Mouse (Mus musculus): Measurements from ENCODE around the gene Keap1. TPM values are rescaled to one million over a fixed set of nuclear protein-coding genes. Genes with fewer than 3 reads are reported as not detected.
"Not testable (repeated sequence)": the region's sequence is repeated elsewhere in the genome, so short reads cannot be mapped to it uniquely, and the experiment has no call there.

Gene Keap1
- polyA plus RNA-seq (2012; rRNA removed) = 36.8 and 38.7 TPM in 2 replicates

DNA sequence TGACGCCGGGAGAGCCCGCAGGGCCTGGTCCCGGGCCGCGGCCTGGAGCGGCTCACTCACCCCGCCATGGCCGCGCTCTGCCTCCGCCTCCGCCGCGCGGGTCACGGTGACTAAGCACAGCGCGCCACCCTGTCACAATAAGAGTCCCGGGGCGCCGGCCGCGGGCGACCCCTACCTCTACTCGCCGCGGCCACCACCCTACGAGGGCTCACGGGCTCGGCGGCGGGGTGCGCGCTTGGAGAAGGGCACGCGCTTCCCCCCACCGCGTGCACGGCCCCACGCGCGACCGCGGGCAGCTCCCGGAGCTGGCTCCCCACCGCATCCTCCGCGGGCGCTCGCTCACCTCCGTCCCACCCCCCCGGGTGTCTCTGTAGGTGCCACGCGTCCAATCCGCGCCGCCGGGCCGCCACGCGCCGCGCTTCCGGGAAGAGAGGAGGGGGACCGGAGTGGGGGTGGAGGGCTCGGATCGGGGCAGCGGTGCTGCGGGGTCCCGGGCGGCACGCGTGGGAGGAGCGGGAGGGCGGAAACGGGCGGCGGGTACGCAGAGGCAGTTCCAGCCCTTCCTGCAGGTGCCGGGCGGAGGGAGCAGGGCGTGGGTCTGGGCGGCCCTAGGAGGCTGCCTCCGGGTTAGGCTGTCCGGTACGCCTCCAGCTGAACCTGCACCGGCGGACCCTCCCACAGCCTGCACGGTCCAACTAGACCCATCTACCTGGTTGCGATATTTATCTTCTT, at the start of gene Keap1:
Gene Keap1, minus strand, starts transcription at position 629 of the 732 bp plus-strand sequence.
- DNase-seq (ENCODE audit: low spot score) = peak; percentile 88

DNA sequence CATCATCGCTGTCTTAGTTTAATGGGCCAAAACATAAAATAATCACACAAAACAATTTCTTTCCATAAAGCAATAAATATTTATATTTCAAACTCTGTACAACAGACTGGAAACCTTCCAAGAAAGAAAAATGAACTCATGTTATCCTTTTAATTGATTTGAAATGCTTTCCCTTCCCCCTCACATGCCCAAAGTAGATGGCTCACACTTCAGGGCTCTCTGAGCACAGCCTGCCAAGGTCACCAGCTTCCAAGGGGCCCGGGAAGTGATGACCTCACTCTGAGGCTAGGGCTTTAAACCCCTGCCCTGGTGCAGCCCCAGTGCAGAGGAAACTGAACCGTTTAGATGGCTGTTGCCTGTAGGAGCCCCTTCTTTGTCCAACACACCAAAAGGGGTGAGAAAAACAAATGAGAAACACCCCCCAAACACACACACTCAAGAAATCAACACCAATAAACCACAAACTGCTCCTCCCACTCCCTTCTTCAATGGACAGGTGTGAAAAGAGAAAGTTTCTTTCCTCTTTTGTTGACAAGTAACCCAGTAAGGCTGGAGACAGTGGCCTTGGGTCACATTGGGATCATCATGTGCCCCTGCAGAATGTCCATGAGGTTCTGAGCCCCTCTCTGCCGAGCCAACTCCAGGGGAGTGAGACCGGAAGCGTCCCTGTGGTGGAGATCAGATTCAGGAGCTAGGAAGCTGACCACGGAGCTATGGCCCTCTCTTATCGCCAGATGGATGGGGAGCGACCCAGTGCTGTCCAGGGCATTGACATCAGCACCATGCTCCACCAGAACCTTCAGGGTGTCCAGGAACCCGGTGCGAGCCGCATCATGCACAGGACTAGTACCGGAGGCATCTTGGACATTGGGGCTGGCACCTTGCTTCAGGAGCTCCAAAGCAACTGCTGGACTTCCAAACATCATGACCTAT, 49.5 kb upstream of the Keap1 start:
- no peak for DNase-seq (ENCODE audit: low spot score)

DNA sequence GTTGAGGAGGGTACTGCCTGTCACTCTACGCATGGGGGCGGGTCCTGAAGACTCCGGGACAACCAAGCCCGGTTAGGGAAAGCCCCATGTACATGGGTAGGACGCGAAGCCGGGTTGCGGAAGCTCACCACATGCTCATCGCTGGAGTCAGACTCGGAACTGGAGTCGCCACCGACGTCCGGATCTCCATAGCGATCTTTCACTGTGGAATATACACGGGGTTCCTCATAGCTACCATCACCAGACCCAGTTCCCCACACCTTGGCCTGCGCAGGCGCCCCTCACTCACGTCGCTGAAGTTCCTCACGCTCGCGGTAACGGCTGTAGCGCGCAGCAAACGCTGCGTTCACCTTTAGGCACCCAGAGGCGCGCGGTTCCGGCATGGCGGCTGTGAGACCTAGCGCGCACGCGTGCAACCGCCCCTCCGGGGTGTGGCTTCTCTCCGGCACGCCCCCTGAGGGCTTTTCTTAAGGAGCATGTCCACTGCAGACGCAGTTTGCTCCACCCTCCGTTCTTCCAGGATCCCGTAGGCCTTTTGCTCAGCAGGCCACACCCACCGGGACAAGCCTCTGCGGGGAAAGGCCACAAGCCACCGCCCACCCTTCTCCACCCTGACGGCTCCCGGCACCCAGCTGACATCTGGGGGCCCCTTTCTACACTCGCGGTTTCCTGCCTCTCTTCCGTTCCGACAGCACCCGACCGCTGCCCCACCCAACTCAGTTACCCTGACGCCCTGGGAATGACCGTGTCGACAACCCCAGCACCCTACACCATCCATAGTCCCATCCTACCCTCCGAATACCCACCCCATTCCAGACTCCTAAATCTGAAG, 48.6 kb upstream of the Keap1 start, which contains the start of gene Kri1:
Gene Kri1, minus strand, starts transcription at position 399 of the 832 bp plus-strand sequence.
- DNase-seq (ENCODE audit: low spot score) = peak; percentile 96

DNA sequence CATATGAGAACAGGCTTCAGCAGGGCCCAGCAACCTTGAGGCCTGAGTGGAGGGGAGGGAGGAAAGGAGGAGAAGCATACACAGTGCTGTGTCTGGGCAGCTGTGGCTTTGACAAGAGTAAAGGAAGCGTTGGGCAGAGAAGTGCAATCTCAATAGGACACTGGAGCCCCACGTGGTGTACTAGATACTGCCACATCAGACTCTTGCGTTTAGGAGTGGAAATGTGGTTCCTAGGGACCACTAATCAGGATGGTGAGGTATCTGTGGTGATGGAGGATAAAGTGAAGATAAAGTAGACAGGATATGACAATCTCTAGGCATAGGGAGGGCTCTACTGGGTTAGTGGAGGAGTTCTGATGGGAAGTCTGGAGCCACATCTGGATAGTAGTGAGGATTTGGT, 47.6 kb upstream of the Keap1 start:
- DNase-seq (ENCODE audit: low spot score) = no peak

DNA sequence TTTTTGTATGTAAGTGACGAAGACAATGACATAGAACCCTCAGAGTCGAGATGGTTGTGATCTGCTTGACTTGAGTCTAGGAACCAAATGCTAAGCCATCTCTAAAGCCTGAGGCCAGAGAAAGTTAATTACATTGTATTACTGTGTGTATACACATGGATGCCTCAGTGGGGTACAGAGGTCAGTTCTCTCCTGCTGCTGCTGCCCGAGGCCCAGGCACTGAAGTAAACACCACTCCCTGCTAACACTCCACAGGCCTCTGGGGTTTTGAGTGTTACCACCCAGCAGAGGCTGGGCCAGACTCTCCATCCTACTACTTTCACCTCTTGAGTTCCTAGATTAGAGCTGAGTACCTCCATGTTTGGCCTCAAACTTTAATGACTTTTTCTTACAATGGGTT, 44.8 kb upstream of the Keap1 start:
- no peak for DNase-seq (ENCODE audit: low spot score)

DNA sequence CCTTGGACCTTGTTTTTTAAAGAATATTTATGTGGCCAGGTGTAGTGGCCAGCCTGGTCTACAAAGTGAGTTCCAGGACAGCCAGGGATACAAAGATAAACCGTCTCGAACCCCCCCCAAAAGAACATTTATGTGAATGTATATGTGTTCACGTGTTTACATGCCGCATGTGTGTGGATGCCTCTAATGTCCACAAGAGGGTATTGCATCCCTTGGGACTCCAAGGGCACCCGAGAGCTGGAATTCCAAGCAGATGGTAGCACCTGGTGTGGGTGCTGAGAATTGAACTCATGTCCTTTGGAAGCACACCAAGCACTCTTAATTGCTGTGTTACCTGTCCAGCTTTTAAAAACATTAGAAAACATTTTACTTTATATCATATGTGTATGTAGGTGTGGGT, 44.4 kb upstream of the Keap1 start:
- DNase-seq (ENCODE audit: low spot score) = no peak

DNA sequence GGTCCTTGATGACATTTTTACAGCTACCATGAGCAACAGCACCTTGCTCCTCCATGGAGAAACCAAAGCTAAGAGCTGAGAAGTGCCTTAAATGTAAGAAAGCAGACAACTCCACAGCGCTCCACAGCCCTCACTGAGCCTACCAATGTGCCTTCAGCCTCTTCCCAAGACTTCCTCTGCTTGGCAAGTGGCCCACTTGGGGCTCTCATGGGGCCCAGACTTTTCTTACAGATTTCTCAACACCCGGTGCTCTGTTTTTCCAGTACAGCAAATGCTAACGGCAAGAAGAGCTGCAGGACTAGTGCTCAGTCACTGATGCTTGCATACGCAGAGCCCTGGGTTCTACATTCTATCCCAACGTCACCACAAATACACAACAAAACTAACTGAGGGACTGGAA, 38.6 kb upstream of the Keap1 start:
- no peak for DNase-seq (ENCODE audit: low spot score)

DNA sequence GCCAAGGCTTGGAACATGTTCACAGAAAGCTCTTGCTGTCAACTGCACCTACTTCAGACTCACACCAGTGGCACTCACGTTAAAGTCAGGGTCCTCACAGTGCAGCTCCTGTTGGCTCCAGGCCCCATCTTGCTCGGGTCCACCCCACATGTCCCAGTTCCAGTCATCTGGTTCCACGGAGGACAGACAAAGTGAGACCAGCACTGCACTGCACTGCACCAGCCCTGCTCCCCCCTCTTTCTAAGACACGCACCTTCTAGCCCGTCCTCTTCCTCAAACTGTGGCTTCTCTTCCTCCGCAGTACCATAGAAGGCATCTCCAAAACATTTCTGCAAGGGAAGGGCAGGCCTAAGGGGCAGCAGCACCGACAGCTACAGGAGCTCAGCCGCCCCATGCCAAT, 37.1 kb upstream of the Keap1 start:
- DNase-seq (ENCODE audit: low spot score) = no peak

DNA sequence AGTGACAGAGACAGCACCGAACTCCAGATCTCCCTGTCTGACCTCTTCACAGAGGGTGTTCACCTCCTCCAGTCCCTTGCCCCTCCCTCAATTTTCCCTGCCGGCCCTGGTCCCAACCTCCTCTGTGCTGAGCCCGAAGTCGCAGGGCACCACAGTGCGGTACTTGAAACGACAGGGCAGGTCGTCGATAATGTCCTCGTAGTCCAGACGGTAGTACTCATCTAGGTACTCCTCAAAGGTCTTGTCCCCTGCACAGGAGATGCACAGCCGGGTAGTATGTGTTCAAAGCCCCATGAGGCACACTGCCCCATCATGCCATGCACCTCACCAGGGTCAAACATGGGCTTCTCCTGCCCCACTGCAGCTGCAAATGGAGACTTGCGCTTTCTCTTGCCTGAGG, 36.6 kb upstream of the Keap1 start:
- DNase-seq (ENCODE audit: low spot score) = no peak

DNA sequence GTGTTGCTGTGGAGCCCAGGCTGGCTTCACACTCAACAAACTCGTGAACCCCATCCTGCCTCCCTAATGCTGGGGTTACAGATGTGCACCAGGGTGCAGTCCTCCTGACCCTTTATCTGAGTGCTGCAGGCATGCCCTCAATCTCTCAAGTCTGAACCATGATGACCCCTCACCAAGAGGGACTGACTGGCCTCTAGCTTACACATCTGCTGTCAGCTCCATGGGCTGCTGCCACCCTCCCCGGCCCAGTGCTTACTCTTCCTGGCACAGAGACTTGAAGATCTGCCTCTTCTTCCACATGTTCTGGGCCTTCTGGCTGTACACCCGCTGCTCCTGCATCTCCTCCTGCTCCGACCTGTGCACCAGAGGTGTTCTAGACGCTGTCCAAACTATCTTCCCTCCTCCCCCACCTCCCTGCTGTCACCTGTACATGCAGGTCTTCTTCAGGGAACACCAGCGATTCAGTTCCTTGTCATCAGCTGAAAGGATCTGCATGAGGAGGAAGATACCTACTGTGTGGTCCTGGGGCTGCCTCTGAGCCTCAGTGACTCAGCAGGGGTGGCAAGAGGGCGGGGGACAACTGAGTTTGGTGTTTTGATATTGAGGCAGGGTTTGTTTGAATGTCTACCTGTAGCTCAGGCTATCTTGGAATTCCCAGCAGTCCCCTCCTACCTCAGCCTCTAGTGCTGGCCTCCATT, 36.0 kb upstream of the Keap1 start:
- no peak for DNase-seq (ENCODE audit: low spot score)

DNA sequence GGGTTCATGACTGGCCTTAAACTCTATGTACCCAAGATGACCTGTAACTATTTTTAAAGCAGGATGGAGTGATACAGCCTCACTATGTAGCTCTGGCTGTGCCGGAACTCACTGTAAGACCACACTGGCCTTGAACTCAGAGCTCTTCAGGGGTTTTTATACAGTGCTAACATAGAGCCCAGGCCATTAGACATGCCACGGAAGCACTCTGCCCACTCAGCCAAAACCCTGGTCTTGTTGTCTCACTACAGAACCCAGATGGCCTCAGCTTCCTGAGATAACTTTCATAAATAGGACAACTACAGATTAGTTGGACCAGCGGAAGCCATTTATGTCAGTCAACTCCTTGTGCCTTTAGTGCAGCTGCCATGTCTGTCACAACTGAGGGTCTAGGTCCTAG, 35.2 kb upstream of the Keap1 start:
- no peak for DNase-seq (ENCODE audit: low spot score)

DNA sequence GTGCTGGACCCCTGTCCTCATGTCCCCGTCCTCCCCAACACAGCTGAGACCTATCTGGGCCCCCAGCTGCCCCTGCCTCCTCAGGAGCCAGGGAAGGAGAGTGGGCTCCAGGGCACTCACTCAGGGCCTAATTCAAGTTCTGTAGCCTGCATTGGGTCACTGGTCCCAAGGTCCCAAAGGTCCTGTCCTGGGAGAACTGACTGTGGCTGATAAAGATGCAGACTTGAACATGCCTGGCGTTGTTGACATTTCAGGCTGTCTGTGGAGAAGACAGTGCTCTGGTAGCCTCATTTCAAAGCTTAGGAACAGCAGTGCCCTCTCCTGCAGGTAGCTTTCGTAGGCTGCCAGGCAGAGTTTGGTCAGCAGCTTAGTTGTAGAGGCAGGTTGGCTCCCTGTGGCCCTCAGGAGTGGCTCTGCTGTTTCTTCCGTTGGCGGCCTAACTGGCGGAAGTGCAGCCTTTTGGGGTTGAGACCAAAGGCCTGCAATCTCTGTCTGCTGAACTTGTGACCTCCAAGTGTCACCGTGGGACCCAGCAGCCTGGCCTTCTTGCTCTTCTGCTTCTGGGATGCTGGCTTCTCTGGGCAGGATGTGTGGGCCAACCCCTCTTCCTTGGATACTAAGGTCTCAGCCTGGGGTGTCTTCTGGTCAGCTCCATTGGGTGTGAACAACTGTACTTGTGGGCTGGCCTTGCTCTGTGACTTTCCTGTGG, 34.5 kb upstream of the Keap1 start:
- DNase-seq (ENCODE audit: low spot score) = no peak

DNA sequence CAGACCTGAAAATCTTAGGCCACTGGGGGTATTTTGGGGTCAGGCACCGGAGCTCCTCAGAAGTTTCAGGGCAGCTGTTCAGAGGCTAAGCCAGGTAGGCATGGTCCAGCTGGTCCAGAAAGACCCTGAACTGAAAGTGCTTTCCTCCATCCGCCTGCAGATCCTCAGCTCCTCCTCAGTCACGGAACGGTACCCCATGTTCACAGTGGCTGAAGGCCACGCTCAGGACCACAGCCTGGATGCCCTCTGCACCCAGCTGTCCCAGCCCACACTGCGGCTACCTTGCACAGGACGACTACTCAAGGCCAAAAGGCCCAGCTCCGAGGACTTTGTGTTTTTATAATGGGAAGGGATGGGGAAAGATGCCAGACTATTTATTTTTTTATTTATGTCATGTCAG, 33.9 kb upstream of the Keap1 start:
- no peak for DNase-seq (ENCODE audit: low spot score)

DNA sequence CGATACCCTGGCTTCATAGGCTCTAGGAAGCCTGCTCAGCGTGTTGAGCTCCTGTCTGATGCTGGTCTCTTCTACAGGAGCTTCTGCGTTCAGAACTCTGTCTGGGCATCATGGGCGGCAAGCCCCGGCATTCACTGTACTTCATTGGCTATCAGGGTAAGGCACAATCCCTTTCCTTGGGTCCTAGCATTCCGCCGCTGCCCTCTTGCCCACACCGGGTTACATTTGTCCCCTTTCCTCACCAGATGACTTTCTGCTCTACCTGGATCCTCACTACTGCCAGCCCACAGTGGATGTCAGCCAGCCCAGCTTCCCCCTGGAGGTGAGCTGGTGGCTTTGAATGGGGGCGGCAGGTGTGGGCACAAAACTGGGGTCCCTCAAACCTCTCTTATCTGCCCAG, 33.2 kb upstream of the Keap1 start:
- DNase-seq (ENCODE audit: low spot score) = no peak

DNA sequence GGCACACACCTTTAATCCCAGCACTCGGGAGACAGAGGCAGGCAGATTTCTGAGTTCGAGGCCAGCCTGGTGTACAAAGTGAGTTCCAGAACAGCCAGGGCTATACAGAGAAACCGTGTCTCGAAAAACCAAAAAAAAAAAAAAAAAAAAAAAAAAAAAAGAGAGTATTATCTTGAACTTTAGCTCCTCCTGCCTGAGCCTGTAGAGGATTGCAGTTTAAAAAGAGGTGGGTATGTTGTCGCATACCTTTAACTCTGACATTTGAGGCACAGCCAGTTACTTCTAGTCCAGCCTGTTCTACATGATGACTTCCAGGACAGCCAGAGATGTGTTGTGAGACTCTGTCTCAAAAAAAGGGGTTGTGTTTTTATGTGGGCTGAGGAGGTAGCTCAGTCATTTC, 30.4 kb upstream of the Keap1 start:
- DNase-seq (ENCODE audit: low spot score) = not testable (repeated sequence)

DNA sequence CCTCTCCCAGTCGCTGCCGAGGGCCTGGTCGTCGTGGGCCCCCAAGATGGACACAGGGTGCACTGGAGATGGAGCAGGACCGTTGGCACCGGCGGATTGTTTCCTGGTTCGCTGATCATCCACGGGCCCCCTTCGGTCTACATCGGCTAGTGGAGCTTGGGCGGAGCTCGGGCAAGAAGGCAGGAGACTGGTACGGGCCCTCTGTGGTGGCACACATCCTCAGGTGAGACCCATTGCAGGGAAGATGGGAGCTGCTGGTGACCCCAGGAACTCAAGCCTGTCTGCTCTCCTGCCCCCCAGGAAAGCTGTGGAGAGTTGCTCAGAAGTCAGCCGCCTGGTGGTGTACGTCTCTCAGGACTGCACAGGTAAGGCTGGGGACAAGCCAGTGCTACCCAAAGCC, 29.1 kb upstream of the Keap1 start:
- no peak for DNase-seq (ENCODE audit: low spot score)

DNA sequence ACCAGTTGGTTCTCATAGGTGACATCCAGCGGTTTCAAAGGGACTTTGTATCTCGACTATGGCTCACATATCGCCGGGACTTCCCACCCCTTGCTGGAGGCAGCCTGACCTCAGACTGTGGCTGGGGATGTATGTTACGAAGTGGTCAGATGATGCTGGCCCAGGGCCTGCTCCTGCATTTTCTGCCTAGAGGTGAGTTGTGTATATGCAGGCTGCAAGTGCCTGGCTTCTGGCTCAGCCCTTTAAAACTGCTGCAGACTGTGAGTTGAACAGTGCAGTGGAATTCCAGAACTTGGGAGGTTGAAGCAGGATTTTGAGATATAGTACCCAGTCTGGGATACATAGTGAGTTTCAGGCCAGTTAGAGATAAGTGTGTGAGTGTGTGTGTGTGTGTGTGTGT, 27.7 kb upstream of the Keap1 start:
- DNase-seq (ENCODE audit: low spot score) = no peak

DNA sequence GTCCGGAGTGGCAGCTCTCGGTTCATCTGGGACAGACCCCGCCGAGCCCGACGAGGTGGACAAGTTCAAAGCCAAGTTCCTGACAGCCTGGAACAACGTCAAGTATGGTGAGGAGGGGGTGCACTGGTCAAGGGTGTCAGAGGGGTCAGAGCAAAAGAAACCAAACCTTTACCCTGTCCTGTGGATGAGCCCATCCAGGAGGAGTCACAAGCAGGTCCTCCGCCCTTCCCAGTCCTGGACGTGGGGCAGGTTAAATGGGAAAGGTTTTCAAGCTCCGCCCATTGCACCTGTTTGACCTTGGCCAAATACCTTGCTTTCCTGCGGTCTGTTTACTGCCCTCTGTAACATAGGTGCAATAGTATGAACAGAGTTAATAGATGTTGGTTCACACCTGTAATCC, 26.4 kb upstream of the Keap1 start:
- no peak for DNase-seq (ENCODE audit: low spot score)

DNA sequence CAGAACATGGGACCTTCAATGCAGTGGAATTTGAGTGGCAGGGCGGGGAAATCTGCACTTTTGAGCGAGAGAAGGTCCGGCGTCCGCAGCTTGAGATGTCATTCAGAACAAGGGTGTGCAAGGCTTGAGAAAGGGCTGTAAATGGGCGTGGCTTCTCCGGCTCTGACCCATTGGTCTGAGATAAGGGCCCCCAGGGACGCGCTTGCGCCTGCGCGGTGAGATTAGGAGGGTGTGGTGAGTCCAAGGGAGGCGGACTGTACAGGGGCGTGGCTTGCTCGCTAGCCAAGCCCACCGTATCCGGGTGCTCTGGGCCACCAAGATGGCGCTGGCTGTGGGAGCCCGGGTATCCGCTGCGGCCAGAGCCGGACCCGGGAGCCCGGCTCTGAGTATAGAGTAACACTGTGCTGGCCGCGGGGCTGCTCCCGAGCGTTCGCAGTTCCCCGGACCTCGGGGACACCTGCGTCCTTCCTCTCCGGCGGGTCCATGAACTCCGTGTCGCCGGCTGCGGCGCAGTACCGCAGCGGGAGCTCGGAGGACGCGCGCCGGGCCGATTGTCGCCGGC, 25.9 kb upstream of the Keap1 start, which contains the start of gene Atg4d:
Gene Atg4d, plus strand, starts transcription at position 294 of the 562 bp plus-strand sequence.
- DNase-seq (ENCODE audit: low spot score) = peak; percentile 93

DNA sequence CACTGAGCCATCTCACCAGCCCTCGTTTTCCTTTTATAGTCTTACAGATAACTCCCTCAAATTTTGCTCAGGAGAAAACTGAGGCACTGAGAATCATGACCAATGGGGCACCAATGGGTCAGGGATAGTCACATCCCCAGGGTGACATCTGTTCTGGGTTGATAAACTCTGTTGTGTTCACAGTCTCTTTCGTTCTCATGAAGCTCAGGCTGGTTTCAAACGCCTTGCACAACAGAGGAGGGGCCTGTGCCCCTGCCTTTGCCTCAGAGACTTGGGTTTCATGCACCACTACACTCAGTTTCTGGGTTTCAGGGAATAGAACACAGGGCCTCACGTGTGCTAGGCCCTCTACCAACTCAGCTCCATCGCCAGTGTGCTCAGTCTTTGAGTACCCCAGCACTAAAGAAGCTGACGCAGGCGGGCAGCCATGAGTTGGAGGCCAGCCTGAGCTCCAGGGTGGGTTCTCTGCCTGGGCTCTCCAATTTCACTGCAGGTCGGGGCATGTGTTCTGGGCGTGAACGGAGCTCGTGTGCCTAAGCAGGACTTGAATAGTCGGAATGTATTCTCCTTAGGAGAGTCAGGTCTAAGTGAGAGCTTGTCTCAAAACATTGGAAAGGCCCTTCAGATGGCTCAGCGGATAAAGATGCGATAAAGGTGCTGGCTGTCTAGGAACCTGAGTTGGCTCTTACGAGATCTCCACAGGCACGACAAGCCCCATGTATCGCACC, 25.3 kb upstream of the Keap1 start:
- no peak for DNase-seq (ENCODE audit: low spot score)

All from urinary bladder, adult 2 months (tissue).